Mouse (Mus musculus): ENCODE results near the gene Chrna9.

- TF ChIP-seq CTCF (IDR thresholded peaks at IDR 0.05; ENCODE audit: low read depth, low read length) (no peak), GATA1 (IDR thresholded peaks at IDR 0.05; ENCODE audit: borderline replicate concordance, low read length) (no peak)
Observed at GRCm38 (mm10) chr5:65930171-65930570, 4.5 kb upstream of the Chrna9 start.

Data from G1E (cell line).